Mouse (Mus musculus) brain, embryonic 14.5 days (tissue): Measurements from ENCODE around the gene AC140267.1.

Experiments used
- CTCF ChIP-seq: fragments of 200-500 bp; IDR thresholded peaks from 2 replicates; pipeline ENCODE4 v1.5.1; 2012; ENCODE audit warnings: inconsistent platforms, mild to moderate bottlenecking, moderate library complexity, borderline replicate concordance; ENCODE audit not compliant: insufficient read depth, insufficient read length; ENCODE audit errors: extremely low read depth
- POLR2A ChIP-seq: fragments of 200-500 bp; IDR thresholded peaks from 2 replicates; pipeline ENCODE4 v1.6.1; 2012; ENCODE audit warnings: mild to moderate bottlenecking, inconsistent platforms, borderline replicate concordance; ENCODE audit not compliant: poor library complexity, insufficient read depth, insufficient read length, severe bottlenecking; ENCODE audit errors: extremely low read depth

DNA sequence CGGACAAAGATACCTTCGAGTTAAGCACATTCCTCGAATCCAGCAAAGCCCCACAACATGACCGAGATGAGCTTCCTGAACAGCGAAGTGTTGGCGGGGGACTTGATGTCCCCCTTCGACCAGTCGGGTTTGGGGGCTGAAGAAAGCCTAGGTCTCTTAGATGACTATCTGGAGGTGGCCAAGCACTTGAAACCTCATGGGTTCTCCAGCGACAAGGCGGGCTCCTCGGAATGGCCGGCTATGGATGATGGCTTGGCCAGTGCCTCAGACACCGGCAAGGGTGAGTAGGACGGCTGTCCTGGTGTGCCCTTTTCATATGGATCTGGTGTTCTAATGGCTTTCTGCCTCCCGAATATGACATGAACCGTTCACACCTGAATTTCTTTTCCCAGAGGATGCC lies 20.6 kb downstream of the AC140267.1 start:
- TF ChIP-seq POLR2A (no peak), CTCF (no peak)
